Mouse (Mus musculus) ovary, postnatal 14 days (tissue): ENCODE measurements at regions not wholly inside any gene's neighbourhood (a gene's known extent, or its start where the extent isn't known, plus 50 kb on each side); places are given as distances from the start of the nearest gene placed in this dataset.

Experiments
- DNase-seq: peaks from one replicate; pipeline ENCODE4 v3.0.0; 2022; ENCODE audit warnings: low spot score

DNA sequence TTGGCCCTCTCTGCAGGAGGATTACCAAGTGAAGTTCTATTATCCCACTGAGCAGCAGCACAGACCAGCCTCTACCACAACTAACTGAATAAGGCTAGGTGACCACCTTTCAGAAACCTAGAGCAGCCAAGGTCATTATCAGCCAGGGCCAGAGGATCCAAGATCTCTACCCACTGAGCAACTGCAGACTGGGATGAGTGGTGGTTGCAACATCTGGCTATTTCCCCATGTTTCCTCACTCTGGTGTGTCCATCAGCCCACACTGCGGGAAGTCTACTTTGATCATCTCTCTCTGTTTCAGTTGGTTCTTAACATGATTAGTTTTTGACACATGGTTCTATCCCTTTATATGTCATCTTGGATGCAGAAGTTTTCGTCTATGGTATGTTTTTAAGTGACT is 157.2 kb downstream of the Cog6 start:
- no peak for DNase-seq

GRCm38 (mm10) chr3:52859266-52859825 is 157.7 kb downstream of the Cog6 start:
- no peak for DNase-seq

- DNase-seq, result no peak
Observed at GRCm38 (mm10) chr3:52858259-52858658, 158.8 kb downstream of the Cog6 start.

DNA sequence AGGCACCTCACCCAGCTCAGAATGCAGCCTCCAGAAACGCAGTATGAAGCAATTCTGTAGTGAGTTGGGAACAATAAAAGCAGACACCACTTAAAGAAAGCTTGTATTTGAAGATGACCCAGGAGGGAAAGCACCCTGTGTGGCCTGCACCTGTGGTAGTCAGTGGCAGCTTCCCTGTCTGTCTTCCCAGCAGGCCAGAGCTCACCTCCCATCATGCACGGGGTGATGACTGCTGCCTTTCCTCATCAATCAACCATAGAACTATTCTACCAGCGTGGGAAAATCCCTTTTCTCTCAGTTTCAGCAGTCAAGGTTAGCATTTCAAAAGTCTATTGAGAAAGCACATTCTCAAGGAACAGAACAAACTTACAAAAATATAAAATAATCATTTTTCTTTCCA is 160.0 kb downstream of the Cog6 start:
- DNase-seq, result no peak

GRCm38 (mm10) chr3:52854560-52854959 is 162.5 kb downstream of the Cog6 start:
- no peak for DNase-seq

GRCm38 (mm10) chr3:52853126-52853525 is 163.9 kb downstream of the Cog6 start:
- DNase-seq, result no peak

GRCm38 (mm10) chr3:52845166-52845565 is 171.9 kb downstream of the Cog6 start:
- no peak for DNase-seq

DNA sequence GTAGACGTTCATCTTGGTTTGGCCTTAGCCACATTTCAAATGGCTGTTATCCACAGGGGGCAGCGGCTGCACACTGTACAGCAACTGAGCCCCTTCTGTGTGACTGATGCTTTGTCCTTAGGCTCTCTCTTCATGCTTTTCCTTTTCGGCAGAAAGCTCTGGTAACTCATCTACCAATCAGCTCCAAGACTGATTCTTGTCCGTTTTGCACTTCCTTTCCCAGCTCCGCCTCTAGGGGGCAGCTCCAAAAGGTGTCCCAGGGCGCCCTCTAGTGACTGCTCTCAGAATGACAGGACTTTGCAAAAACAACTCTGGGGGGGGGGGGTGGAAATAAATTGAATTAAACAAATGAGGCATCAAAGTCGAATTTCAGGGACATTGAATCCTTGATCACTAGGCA is 173.0 kb downstream of the Cog6 start:
- DNase-seq, result peak; percentile 85

DNA sequence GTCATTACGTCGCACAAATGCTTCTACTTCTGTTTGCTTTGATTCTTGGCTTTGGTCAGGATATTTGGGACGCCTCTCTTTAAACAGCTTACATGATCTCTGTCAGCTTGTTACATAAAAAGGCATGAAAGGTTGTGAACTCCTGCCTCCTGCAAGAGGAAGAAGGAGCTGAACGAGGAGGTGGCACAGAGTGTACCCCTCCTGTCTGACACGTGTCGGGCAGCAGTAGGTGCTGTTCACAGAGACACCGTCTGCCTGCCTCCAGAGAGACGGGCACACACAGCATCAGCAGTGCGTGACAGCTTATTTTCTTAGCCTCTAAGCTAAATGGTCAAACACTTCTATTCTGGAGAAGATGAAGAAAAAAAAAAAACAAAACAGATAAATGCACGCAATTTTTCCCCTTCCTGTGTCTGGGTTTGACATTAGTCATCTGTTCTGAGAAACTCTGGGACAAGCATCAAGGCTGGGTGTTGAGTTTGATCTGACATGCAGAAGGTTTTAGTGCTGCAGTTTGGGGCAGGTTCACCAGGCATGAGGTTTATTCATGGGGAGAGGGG is 174.1 kb downstream of the Cog6 start:
- no peak for DNase-seq

GRCm38 (mm10) chr3:52840160-52840953 is 176.7 kb downstream of the Cog6 start:
- DNase-seq, result no peak

DNA sequence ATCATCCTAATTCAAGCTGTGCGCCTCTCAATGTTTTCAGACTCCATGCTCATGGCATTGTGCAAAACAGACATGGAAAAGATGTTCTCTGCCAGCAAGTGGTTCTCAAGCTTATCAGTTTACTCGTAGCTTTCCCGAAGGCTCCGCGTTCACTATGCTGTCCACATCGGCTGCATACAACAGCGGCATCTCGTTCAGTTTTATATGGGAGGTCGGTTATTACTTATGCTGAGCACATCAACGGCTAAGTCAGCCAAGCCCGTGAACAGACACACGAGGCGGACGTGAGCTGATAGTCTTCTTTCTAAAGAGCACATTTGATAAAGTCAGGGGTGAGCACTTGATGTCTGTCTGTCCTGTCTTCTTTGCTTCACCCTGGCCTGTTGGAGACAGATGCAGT is 179.0 kb downstream of the Cog6 start:
- no peak for DNase-seq

GRCm38 (mm10) chr3:52837527-52837926 is 179.5 kb downstream of the Cog6 start:
- no peak for DNase-seq

DNA sequence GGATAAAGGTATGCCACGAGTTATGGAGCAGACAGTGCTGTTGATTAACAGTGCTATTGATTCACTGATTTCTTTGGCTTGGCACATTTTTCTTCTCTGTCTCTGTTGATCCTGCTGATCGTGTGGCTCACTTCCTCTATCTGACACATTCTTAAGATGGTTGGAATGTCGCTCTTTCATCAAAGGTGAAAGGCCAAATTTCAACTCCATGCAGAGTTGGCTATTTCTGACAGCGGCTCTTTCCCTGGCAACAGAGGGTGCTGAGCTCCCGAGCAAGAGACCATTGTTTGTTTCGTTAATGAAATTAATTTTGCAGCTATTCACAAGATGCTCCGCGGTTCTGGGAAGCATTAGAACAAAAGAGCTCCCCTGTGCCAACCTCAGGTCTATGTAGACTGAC is 180.3 kb downstream of the Cog6 start:
- DNase-seq, result no peak

DNA sequence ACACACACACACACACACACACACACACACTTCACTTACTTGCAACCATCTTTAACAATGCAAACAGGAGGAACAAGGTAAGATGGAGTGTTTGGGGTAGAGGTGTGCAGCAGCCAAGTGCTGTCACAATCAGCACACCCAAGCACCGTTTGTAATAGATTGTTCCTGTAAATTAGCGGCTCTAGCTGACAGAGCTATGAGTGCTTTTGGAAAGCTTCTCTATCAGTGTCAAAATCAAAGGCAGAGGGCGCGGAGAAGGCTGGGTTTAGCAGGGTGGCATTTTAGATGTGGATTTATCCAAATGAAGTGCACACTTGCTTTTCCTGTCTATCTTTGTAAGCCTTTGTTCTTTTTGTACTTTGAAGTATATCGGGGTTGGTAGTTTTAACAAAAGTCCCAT is 184.6 kb downstream of the Cog6 start:
- DNase-seq, result no peak

- DNase-seq, result no peak
Observed at GRCm38 (mm10) chr3:52831986-52832385, 185.1 kb downstream of the Cog6 start.

GRCm38 (mm10) chr3:52830101-52830500 is 186.9 kb downstream of the Cog6 start:
- DNase-seq, result no peak

- no peak for DNase-seq
Observed at GRCm38 (mm10) chr3:52829069-52829468, 188.0 kb downstream of the Cog6 start.

DNA sequence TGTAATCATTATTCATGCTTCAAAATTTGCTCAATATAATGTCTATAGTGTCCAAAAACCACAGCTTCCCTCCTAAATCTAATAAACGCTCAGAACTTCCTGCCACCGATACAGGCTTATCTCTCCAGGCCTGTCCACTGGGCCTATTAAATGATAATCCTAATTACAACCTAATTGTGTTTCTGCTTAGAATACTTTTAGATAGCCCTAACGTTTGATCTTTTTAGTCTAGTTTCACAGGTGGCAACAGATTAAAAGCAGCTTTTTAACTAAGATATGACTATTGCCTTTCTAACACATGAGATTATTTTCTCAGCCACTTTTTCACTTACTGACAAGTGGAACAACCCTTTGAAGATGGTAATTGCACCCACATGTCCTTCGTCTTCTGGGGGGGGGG is 188.6 kb downstream of the Cog6 start:
- DNase-seq, result no peak

- DNase-seq, result no peak
Observed at GRCm38 (mm10) chr3:52822848-52823247, 194.2 kb downstream of the Cog6 start.

- DNase-seq, result no peak
Observed at GRCm38 (mm10) chr3:52821450-52821849, 195.6 kb downstream of the Cog6 start.

- no peak for DNase-seq
Observed at GRCm38 (mm10) chr3:52818401-52818800, 198.6 kb downstream of the Cog6 start.

GRCm38 (mm10) chr3:52817416-52817815 is 199.6 kb downstream of the Cog6 start:
- DNase-seq, result no peak

DNA sequence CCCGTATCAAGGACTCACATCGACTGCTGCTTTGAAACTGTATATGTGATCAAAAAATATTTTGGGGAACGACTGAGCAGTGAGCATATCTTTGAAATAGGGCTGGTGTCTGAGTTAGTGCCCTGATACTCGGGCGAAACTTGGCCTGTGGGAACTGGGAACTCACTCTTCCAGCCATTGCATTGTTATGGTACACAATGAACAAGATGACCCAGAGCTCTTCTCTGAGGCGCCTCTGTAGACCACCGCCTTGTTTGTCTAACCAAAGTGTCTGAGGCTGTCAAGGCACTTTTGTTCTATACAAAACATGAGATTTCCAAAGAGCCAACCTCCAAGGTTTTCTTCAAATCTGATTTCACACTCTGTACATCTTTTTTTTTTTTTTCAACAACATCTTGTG is 201.5 kb downstream of the Cog6 start:
- DNase-seq, result no peak

GRCm38 (mm10) chr3:52802324-52802723 is 214.7 kb downstream of the Cog6 start:
- no peak for DNase-seq
